Mouse (Mus musculus) lung, adult 10 weeks (tissue): Measurements from ENCODE around the gene Dock2. TPM values are rescaled to one million over a fixed set of nuclear protein-coding genes. Genes with fewer than 3 reads are reported as not detected.

ENCODE experiments used
- polyA plus RNA-seq: library from polyadenylated mRNA; stranded (reverse); fragments of 350-450 nt; fragmentation: Illumina TruSeq; extraction: RNeasy Lipid Tissue Mini Kit (QIAGEN cat#74804); gene quantifications from one replicate; pipeline ENCODE4 v1.2.3, GENCODE M21; 2014; ENCODE audit warnings: low read depth, low replicate concordance; ENCODE audit not compliant: insufficient read depth

The Dock2 gene
- 6.7 TPM for polyA plus RNA-seq

DNA sequence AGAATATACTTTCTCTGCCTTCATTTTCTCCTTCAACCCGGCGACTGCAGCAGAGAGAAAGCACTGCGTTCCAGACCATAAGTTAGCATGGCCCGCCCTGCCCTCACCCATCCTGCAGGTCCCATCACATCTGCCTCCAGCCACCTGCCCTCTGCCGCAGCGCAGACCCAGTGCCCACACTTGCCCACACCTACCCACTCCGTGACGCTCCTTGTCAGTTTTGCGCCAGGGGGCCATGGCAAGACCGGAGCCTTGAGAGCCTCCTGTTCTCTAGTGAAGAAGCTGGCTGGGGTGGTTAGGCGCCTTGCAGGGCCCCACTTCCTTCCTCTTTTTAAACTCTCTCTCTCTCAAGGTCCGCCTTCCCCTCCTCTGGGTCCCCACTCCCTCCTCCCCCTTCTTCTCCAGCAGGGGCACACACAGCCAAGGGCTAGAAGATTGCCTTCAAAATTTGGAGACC lies at the start of gene Dock2:
Gene Dock2 (minus strand): TSS at position 306 of the 457 bp plus-strand sequence.

DNA sequence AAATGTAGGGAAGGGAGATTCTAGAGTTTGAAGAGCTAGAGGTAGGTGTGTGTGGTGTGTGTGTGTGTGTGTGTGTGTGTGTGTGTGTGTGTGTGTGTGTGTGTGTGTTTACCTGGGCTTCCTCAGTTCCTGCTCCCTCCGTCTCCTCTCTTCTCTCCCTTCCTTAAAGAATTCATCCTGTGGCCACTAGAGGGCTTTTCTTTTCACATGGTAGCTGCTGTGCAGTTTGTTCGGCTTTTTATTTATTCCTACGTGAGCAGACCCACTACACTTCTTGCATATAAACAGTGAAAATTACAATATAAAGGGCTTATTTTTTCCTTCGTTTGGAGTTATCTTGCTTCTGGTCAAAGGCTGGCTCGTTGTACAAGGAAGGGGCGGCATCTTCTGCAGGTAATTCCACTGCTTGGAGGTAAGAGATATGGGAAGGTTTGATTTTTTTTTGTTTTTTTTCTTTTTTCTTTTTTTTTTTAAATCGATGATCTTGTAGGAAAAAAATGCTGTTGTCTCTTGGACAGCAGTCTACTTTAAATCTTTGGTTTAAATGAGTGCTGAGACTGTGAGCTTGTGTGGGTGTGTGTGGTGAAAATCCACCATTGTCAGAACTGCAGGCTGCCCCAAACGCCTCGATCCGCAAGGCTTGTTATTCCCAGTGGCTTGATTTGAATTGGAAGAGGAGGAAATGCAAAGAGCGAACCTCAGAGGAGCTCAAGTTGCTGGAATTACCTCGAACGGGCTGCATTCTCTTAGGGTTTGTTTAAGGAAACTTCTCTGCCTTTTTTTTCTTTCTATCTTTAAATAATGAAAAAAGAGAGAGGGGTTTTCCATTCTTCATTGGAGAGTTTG lies 468.9 kb downstream of the Dock2 start, which contains the start of gene Fam196b:
Gene Fam196b (plus strand): TSS at position 289 of the 846 bp plus-strand sequence.

DNA sequence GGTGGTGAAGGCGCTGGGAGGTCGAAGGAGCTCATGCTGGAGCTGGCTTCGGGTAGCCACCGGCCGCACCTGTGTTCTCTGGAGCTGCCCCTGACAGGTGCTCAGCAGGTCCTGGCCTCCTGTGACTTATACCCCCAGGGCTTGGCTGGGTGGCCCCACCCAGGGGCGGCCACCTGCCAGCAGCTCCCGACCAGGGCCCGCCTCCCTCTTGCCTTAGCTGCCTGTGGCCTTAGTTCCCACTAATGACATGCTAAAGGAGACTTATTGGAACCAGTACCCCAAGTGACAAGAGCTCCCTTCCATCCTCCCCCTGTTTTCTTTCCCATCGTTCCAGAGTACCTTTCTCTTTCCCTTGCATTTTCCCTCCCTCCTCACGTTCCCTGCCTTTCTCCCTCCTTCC lies 575.7 kb downstream of the Dock2 start, which contains the start of gene Foxi1:
Gene Foxi1 (minus strand): TSS at position 101 of the 400 bp plus-strand sequence.

Other genes with a start within 250 kb of the Dock2 start
- 0.53 TPM for gene Spdl1, start 49.7 kb upstream of the Dock2 start, polyA plus RNA-seq